Mouse (Mus musculus): ENCODE measurements around the gene Mcoln1. TPM values are rescaled to one million over a fixed set of nuclear protein-coding genes. Genes with fewer than 3 reads are reported as not detected.

Gene Mcoln1
- polyA plus RNA-seq, 1 experiment from 2014 or later = 71.5 TPM

GRCm38 (mm10) chr8:3546511-3546910 lies 46.3 kb downstream of the Mcoln1 start:
- peaks cover 32% of the 10 kb centered on the region for H3K36me3 ChIP-seq
- 90% methylated on average over 2 of the region's 2 CpGs for WGBS
- H3K27me3 ChIP-seq (ENCODE audit: low read depth, poor library complexity, severe bottlenecking) = no peaks in the 10 kb centered on the region
- H3K4me1 ChIP-seq = no peaks in the 10 kb centered on the region
- no peak overlapping the region for H3K27ac ChIP-seq
- H3K4me3 ChIP-seq = no peak overlapping the region
- no peak for DNase-seq (ENCODE audit: low spot score)
- H3K9me3 ChIP-seq (replicated peaks) = no peaks in the 10 kb centered on the region

DNA sequence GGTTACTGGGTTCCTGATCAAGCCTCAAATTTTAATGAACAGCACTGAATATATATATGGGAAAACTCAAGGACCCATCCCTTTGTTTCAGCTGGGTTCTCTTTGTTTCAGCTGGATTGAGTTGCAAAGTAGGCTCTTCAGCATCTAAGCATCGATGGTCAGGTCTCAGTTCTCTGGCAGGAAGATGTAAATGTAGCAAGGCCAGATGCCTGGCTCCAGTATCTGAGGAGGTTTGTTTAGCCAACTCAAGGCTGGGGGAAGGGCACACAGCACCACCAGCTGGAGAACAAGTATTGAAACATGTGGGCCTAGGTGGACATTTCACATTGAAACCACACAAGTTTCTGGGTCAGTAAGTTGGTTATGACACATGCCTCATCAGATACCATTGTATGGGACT lies 52.0 kb downstream of the Mcoln1 start:
- 90% methylated on average over 1 of the region's 1 CpGs for WGBS
- no peaks in the 10 kb centered on the region for H3K27me3 ChIP-seq (ENCODE audit: low read depth, poor library complexity, severe bottlenecking)
- no peak for DNase-seq (ENCODE audit: low spot score)

DNA sequence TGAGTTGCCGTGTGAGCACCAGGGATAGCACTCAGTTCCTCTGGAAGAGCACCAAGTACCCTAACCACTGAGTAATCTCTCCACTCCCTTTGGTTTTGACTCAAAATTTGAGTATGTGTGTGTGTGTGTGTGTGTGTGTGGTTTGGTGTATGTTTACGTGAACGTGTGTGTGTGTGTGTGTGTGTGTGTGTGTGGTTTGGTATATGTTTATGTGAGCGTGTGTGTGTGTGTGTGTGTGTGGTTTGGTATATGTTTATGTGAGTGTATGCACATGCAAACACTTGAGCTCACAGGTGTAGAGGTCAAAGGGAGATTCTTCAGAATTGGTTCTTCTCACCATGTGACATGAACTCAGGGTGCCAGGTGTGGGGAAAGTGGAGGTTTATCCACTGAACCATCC lies 55.9 kb downstream of the Mcoln1 start:
- Histone ChIP-seq H3K4me1 (no peaks in the 10 kb centered on the region), H3K9me3 (replicated peaks) (no peaks in the 10 kb centered on the region), H3K36me3 (no peaks in the 10 kb centered on the region), H3K27ac (no peak overlapping the region), H3K4me3 (no peak overlapping the region), H3K27me3 (ENCODE audit: low read depth, poor library complexity, severe bottlenecking) (no peaks in the 10 kb centered on the region)
- 61% methylated on average over 4 of the region's 4 CpGs for WGBS
- DNase-seq (ENCODE audit: low spot score) = peak; percentile 35

More for the DNA sequence above, 52.0 kb downstream of the Mcoln1 start:
- Histone ChIP-seq H3K9me3 (replicated peaks) (no peaks in the 10 kb centered on the region), H3K4me3 (no peak overlapping the region), H3K27ac (no peak overlapping the region), H3K36me3 (no peaks in the 10 kb centered on the region), H3K4me1 (no peaks in the 10 kb centered on the region)

Other genes starting within 250 kb of the Mcoln1 start
- gene Insr, start 220.8 kb upstream of the Mcoln1 start, polyA plus RNA-seq (2016; fragmentation: Nextera tagmentation; extraction: Ambion mirVana) = 27.5 and 32.6 TPM in 2 replicates
- not detected in 2 replicates for gene A430078G23Rik, start 147.0 kb upstream of the Mcoln1 start, polyA plus RNA-seq (2016; fragmentation: Nextera tagmentation; extraction: Ambion mirVana)
- gene Arhgef18, start 107.5 kb upstream of the Mcoln1 start, polyA plus RNA-seq (2016; fragmentation: Nextera tagmentation; extraction: Ambion mirVana) = 8.0 and 9.5 TPM in 2 replicates
- 6.3 and 7.6 TPM in 2 replicates for gene Pex11g, start 32.8 kb upstream of the Mcoln1 start, polyA plus RNA-seq (2016; fragmentation: Nextera tagmentation; extraction: Ambion mirVana)
- gene Tex45, start 29.6 kb upstream of the Mcoln1 start, polyA plus RNA-seq (2016; fragmentation: Nextera tagmentation; extraction: Ambion mirVana) = not detected in 2 replicates
- 71.3 and 80.8 TPM in 2 replicates for gene Zfp358, start 7.3 kb upstream of the Mcoln1 start, polyA plus RNA-seq (2016; fragmentation: Nextera tagmentation; extraction: Ambion mirVana)
- gene Pnpla6, start 14.9 kb downstream of the Mcoln1 start, polyA plus RNA-seq (2016; fragmentation: Nextera tagmentation; extraction: Ambion mirVana) = 17.7 and 21.1 TPM in 2 replicates
- gene C330021F23Rik, start 67.5 kb downstream of the Mcoln1 start, polyA plus RNA-seq (2016; fragmentation: Nextera tagmentation; extraction: Ambion mirVana) = 3.5 and 4.0 TPM in 2 replicates
- gene Camsap3, start 86.8 kb downstream of the Mcoln1 start, polyA plus RNA-seq (2016; fragmentation: Nextera tagmentation; extraction: Ambion mirVana) = 5.3 and 6.0 TPM in 2 replicates
- 76.0 and 78.7 TPM in 2 replicates for gene Xab2, start 120.9 kb downstream of the Mcoln1 start, polyA plus RNA-seq (2016; fragmentation: Nextera tagmentation; extraction: Ambion mirVana)
- gene Pet100, start 121.1 kb downstream of the Mcoln1 start, polyA plus RNA-seq (2016; fragmentation: Nextera tagmentation; extraction: Ambion mirVana) = 92.1 and 92.9 TPM in 2 replicates
- 1.0 and 1.3 TPM in 2 replicates for gene Pcp2, start 125.1 kb downstream of the Mcoln1 start, polyA plus RNA-seq (2016; fragmentation: Nextera tagmentation; extraction: Ambion mirVana)
- 28.6 and 29.8 TPM in 2 replicates for gene Stxbp2, start 130.5 kb downstream of the Mcoln1 start, polyA plus RNA-seq (2016; fragmentation: Nextera tagmentation; extraction: Ambion mirVana)
- gene Retn, start 155.3 kb downstream of the Mcoln1 start, polyA plus RNA-seq (2016; fragmentation: Nextera tagmentation; extraction: Ambion mirVana) = 0.15 and 0.16 TPM in 2 replicates
- gene Mcemp1, start 165.3 kb downstream of the Mcoln1 start, polyA plus RNA-seq (2016; fragmentation: Nextera tagmentation; extraction: Ambion mirVana) = not detected in 2 replicates
- gene Fcor, start 171.9 kb downstream of the Mcoln1 start, polyA plus RNA-seq (2016; fragmentation: Nextera tagmentation; extraction: Ambion mirVana) = 11.0 and 12.6 TPM in 2 replicates
- gene Trappc5, start 175.8 kb downstream of the Mcoln1 start, polyA plus RNA-seq (2016; fragmentation: Nextera tagmentation; extraction: Ambion mirVana) = 44.3 and 46.0 TPM in 2 replicates
- 0.21 and 0.40 TPM in 2 replicates for gene Fcer2a, start 193.7 kb downstream of the Mcoln1 start, polyA plus RNA-seq (2016; fragmentation: Nextera tagmentation; extraction: Ambion mirVana)
- gene Clec4g, start 220.2 kb downstream of the Mcoln1 start, polyA plus RNA-seq (2016; fragmentation: Nextera tagmentation; extraction: Ambion mirVana) = not detected in 2 replicates
- gene Cd209a, start 248.5 kb downstream of the Mcoln1 start, polyA plus RNA-seq (2016; fragmentation: Nextera tagmentation; extraction: Ambion mirVana) = not detected in 2 replicates

All from limb, embryonic 10.5 days (tissue).